Mouse (Mus musculus) cortical plate, adult 2 months (tissue): Measurements from ENCODE around the gene Bcl9.

Experiments used
- CTCF ChIP-seq: fragments of 200-500 bp; IDR thresholded peaks from 2 replicates; pipeline ENCODE4 v1.5.1; 2011; ENCODE audit warnings: mild to moderate bottlenecking, control low read depth, low read length; ENCODE audit not compliant: insufficient read depth; ENCODE audit errors: extremely low read depth
- POLR2A ChIP-seq: fragments of 200-500 bp; IDR thresholded peaks from 2 replicates; pipeline ENCODE4 v1.6.1; 2011; ENCODE audit warnings: mild to moderate bottlenecking, low read length, control low read depth; ENCODE audit not compliant: insufficient read depth; ENCODE audit errors: extremely low read depth

DNA sequence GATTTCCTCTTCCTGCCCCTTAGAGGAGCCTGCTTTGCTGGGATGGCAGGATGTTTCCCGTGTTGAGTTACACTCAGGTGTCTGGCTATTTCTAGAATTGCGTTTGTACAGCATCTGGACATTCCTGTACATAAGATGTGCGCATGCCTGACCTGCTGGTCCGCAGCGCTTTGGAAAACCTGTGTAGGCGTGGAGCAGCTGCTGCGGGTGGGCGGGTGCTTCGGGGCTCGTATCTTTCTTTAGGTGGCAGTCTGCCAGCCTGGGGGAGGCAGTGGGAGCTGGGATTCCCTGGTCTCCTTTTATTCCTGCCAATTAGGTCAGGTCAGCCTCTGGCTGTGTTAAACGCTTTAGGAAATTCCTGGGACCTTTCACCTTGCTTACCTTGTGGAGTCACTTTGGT, 39.6 kb upstream of the Bcl9 start:
- TF ChIP-seq CTCF, result no peak
- no peak for TF ChIP-seq POLR2A
